Mouse (Mus musculus): ENCODE results near the gene 2010109A12Rik.

DNA sequence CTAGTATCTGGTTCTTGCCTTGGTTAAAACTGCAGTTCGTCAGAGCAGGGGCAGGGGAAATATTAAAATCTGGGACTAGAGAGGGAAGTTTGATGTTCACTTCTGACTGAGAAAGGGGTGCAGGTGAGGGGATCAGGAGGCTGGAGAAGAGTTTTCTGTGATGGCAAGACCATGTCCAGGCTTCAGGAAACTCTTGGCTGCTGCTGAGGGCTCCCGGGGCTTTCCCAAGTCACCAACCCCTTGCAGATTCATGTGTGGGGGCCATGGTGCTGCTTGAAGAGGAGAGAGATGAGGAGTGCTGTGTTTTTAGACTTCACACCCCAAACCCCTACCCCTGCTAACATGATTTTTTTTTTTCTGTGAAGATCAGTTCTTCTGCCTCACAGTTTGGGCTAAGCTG lies 28.3 kb downstream of the 2010109A12Rik start:
- TF ChIP-seq HCFC1 (IDR thresholded peaks at IDR 0.05; ENCODE audit: borderline replicate concordance, insufficient read depth, low read length) = no peak
- TF ChIP-seq MAFK (IDR thresholded peaks at IDR 0.05; ENCODE audit: insufficient read depth, low read depth, low read length) = no peak
- TF ChIP-seq ZNF384 (IDR thresholded peaks at IDR 0.05; ENCODE audit: low read depth, low read length) = no peak
- TF ChIP-seq ZC3H11A (IDR thresholded peaks at IDR 0.05; ENCODE audit: borderline replicate concordance, low read depth, low read length) = no peak

Data from ES-E14 (cell line).